Mouse (Mus musculus) hindlimb bud, embryonic 11.5 days (tissue): Measurements from ENCODE around the gene Shcbp1l.
A peak's percentile ranks its signal among the peaks of the same experiment; 100 is the strongest.
"Not testable (repeated sequence)": the region's sequence is repeated elsewhere in the genome, so short reads cannot be mapped to it uniquely, and the experiment has no call there.

ENCODE experiments used
- DNase-seq: peaks from one replicate; pipeline ENCODE4 v3.0.0-alpha.2; 2012; ENCODE audit warnings: low read depth, low spot score; ENCODE audit errors: extremely low spot score

Shcbp1l gene

DNA sequence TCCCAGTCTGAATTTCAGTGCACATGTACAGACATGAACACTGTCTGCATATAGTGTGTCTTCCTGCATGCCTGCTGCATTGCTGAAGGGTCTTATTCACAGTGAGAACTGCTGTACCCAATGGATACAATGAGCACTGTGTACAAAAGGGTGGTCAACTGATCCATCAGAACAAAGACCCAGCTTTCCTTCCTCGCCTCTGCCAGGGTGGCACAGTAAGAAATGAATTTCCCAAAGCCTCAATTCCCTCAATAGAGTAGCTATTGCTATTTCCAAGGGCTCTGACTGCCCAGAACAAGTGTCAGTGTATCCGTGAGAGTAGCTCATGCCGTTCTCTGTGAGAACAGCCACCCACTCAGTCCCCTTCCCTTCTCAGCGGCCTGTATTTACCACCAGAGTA is 7.2 kb upstream of the Shcbp1l start:
- not testable (repeated sequence) for DNase-seq

DNA sequence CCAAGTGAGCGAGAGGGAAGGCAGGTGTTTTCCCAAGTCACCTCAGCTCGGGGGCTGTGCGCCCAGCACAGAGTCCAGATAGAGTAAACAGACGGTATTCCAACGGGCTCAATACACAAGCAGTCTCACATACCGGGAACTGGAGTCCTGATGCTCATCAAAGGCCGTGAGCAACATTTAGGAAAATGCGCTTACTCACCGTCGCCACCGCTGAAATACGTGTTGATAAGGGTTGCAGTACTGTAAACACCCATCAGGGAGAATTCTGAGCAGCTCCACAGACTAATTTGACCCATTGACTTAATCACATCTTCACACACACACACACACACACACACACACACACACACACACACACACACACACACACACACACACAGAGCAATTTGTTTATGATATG is 691 bp upstream of the Shcbp1l start:
- DNase-seq: no peak

DNA sequence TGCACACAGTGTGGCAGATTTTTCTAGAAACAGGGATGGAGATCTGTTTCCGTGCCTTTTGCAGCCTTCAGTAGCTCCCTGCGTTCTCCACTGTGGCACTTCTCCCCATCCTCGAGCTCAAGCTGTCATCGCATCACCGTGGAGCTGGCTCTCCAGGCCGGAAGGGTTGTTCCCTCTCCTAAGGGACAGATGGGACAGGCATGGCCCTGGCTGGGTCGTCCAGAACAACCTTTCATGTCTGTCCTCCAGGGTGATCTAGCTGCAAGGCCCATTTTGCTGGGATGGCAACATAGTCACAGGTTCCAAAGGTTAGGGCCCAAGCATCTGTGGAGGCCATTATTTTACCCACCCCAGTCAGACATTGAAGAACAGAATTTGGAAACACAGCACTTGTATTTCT is 6.2 kb downstream of the Shcbp1l start:
- DNase-seq: no peak

DNA sequence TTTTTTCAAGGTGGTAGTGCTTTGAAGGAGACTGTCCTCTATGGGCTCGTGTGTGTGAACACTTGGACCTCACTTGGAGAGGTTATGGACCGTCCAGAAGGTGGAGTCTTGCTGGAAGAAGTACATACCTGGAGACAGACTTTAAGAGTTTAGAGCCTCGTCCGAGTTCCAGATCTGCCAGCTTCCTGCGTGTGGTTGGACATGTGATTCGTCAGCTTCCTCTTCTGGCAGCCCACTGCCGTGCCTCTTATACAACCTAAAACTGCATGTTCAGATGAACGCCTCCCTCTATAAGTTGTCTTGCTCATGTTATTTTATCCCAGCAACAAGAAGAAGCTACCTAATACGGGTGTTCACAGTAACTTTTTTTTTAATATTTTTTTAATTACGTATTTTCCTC is 6.7 kb downstream of the Shcbp1l start:
- DNase-seq: no peak

DNA sequence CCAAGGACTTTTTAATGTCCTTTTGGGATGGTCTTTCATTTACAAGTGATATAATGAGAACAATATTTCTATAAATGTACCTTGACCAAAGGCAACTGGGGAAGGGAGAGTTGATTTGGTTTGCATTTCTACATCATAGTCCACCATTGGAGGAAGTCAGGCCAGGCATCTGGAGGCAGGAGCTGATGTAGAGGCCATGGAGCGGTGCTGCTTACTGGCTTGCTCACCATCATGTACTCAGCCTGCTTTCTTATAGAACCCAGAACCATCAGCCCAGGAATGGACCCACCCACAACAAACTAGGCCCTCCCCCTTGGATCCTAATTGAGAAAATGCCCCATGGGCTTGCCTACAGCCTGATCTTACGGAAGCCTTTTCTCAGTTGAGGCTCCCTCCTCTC is 7.4 kb downstream of the Shcbp1l start:
- DNase-seq: no peak

DNA sequence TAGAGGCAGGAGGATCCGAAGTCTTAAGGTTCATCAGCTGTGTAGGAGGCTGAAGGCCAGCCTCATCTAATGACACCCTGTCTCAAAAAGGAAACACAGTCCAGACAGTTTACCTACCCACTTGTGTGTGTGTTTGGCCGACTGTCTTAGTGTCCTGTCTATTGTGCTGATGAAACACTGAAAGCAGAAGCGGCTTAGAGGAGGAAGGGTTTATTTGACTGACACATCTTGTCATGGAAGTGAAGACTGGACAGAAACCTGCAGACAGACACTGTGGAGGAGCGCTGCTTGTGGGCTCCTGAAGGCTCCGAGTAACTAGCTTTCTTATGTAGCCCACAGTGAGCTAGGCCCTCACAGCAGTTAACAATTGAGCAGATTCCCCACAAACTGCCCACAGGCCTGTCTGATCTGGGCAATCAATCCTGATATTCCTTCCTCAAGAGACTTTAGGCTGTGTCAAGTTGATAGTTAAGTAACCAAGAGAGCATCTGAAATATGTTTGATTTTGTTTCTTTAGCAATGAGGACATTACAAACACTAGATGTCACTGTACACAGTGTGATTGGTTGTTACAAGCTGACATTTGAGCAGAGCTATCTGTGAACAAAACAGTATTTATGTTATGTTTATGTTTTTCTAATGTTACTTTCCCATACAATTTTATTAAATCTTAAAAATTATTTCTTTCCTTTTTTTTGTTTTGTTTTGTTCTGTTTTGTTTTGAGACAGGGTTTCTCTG is 9.1 kb downstream of the Shcbp1l start:
- DNase-seq: no peak

DNA sequence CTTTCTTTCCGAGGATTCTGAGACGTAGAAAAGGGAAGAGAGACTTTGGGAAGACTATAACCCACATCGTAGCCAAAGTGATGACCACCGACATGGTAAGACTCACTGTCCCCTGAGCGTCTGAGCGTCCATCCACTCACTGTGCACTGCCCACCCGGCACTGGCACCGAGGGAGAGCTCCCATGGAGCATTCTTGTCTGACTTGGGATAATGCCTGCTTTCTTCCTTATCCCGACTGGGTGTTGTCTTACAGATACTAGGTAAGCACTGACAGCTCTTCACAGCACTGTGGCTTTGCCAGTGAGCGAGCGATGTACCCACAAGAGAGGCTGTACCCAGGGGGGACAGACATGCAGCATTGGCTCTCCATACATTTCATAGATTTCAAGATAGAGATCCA is 12.6 kb downstream of the Shcbp1l start:
- DNase-seq: no peak

DNA sequence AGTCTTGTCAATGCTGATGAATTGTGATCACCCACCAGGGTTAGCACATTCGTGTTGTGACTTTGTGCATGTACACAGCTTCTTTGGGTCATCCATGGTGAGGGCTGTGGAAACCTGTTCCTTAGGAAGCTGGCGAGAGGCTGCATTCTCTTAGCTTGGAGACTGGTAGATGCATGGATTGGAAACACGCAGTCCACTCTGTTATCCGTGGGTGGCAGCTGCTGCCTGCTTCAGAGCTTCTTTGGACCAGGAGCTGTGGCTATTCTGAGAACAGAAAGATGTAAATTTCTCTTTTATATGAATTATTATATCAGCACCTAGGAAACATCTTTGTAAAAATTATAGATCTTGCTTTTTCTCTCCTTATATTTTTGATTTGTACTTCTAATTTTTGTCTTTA is 15.8 kb downstream of the Shcbp1l start:
- no peak for DNase-seq

DNA sequence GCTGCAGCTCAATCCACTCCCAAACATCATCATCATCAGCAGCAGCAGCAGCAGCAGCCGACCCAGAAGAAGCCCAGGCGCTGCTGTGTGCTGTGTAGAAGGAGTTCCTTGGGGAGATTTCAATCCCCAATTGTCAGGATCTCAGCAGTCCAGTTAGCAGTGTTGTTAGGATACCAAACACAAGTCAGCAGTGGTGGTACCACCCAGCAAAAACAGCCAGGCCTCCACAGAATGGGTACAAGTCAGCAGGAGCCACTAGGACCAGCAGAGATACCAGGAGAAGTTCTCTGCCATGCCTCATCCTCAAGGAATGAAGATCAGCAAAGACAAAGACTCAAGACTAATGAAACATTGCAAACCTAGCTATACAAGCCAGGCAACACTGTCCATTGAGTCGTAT is 16.7 kb downstream of the Shcbp1l start:
- no peak for DNase-seq

DNA sequence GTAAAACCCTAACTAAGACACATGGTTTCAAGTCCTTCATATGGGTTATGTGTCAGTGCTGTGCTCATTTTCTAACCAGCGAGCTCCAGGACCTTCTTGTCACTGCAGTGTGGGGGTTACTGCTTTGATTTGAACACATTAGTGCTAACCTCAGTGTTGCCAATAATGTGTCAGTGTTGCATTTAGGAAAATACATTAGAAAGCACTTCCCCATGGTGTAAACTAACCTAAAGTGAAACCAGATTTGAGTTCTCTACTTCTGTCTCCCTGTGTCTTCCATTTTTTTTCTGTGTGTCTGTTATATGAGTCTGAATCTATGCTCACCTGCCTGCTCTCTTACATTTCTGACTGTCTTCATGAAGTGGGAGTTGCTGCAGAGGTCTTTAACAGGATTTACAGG is 18.1 kb downstream of the Shcbp1l start:
- DNase-seq: no peak

DNA sequence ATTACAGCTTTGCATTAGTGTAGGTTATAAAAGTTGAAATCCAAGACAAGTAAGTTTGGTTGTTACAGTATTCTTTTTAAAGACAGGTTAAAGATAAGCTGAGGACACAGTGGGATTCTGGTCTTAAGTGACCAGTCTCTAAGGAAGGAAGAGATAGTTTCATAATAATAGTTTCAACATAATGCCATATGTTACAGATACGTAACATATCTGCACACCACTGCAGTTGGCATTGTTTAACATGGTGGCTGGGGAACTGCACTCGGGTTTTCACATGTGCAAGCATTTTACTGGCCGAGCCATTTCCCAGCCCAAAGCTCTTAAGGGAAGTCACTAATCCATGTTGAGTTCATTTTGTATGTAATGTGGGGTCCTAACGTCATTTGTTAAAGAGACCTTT is 18.7 kb downstream of the Shcbp1l start:
- no peak for DNase-seq

DNA sequence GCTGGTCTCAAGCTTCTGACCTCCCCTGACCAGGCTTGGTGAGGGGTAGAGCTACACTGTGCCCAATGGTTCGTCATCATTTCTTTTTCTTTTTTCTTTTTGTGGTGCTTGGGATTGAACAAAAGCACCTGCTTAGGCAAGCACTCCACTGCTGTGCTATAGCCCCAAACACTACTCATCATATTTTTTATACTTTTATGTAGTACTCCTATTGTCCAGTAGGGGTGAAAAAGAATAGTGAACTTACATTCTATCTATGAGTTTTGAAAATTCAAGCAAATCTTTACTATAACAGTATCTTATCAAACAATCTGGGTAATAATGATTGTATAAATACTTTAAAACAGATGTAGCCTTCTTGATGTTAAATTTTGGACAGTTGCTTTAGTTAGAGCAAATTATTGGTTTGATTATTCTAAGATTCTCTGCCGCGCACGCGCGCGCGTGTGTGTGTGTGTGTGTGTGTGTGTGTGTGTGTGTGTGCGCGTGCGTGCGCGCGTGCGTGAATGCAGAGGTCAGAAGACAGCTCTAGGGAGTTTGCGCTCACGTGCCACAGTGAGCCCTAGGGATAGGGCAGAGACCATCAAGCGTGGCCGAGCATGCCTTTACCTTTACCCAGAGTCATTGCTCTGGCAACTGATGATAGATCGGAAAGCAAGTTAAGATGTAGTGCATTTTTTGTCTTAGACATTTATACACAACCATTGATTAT is 21.3 kb downstream of the Shcbp1l start:
- no peak for DNase-seq

DNA sequence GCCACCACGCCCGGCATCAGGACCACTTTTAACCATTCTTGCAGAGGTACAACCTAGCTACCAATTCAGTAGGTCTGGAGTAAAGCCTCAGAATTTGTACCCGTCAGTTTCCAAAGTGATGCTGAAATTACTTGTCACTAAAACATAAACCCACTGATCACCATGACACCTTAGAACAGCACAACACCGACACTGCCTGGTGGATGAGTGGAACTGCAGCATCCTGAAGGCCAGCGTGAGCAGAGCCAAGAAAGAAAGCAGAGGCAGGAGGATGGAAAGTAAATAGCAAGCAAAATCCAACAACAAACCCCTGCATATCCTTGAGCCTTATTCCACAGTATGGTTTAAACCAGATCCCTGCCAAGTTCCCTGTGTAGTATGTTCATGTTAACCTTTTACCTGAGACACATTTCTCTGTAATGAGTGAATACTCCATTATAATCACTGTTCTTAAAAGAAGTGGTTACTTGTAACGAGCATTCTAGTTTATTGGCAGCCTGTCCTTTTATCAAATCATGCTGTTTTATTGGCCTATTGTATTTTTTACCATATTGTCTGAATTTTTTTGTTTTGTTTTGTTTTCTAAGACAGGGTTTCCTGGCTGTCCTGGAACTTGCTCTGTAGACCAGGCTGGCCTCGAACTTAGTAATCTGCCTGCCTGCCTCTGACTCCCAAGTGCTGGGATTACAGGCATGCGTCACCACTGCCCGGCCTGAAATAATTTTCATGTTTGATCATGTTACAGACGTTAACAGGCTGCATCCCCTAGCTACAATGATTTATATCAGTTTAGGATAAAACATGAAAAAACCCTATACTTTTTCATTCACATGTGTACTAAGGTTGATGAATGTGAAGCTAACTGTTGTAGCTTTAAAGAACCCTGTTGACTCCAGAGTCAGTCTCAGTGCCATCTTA is 26.5 kb downstream of the Shcbp1l start:
- no peak for DNase-seq

DNA sequence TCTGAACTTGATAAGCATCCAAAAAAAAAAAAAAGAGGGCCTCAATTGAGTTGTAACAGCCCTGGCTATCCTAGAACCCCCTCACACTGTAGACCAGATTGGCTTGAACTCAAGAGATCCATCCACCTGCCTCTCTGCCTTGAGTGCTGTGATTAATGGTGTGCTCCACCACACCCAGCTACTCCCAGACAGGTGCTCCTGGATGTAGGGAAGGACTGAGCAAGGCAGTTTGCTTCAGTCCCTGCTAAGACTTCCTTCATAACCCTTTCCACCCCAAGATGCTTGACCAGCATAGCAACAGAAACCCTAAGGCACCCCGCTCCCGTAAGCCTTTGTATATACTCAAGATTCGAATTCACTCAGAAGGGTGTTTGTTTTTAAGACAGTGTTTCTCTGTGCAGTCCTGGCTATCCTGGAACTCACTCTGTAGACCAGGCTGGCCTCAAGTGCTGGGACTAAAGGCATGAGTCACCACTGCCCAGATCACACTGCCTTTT is 28.2 kb downstream of the Shcbp1l start:
- no peak for DNase-seq

DNA sequence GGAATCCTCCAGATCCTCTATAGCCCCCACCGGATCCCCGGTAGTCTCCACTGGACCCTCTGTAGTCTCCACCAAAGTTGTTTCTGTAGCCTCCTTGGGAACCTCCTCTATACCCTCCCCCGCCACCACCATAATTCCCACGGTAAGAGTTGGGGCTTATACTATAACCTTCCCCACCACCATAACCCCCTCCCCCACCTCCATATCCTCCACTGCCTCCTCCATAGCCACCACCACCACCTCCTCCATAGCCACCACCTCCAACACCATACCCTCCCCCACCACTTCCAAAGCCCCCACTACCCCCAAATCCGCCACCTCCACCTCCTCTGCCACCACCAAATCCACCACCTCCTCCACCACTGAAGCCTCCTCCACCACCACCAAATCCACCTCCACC is 31.2 kb downstream of the Shcbp1l start:
- DNase-seq: no peak

DNA sequence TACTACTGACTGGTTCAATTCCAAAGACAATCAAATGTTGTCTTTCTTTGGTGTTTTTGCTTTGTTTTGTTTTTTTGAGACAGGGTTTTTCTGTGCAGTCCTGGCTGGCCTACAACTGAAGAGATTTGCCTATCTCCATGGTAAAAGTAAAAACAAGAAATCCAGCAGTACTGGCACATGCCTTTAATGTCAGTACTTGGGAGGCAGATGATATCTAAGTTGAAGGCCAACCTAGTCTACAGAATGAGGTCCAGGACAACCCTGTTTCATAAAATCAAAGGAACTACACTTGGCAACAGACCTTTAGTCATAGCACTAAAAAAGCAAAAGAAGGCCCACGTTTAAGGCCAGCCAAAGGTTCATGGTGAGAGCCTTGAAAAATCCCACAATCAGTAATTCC is 36.8 kb downstream of the Shcbp1l start:
- no peak for DNase-seq

DNA sequence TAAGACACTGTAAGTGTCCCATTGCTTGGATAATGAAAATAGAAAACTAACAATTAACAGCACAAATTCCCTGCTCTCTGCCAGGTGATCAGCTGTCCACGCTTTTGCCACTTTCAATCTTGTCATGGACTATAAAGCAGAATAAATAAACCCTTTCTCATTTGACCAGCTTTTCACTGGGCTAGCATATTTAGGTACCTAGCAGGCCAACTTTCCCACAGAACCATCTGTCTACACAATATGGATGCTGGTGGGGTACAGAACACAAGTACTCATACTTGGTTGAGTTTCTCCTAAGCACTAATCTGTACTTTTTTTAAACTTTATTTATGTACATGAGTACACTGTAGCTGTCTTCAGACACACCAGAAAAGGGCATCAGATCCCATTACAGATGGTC is 54.3 kb downstream of the Shcbp1l start:
- DNase-seq: no peak

DNA sequence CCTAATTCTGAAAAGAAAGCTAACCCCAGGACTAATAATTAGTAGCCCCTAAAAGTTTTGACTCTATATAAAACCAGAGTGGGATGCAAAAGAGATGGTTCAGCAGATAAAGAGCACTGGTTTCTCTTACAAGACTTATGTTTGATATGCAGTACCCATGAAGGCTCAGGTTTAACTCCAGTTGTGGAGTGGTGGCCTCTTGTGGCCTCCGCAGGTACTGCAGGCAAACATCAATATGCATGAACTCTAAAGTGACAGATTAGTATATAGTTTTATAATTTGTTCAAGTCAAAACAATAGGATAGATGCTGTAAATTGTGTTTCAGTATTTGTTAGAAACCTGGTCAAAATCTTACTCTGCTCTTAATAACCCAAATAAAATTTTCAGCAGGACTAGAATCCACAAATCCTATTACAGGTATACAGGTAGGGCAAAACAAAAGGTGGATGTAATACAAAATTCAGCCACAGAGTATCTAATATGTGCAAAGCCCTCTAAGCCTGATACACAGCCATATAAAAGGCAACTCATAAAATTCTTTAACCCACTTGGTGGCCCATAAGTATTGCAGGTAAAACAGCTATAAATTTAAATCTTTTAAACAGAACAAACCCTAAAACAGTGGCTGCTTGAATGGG is 55.5 kb downstream of the Shcbp1l start:
- DNase-seq: peak; percentile 70

DNA sequence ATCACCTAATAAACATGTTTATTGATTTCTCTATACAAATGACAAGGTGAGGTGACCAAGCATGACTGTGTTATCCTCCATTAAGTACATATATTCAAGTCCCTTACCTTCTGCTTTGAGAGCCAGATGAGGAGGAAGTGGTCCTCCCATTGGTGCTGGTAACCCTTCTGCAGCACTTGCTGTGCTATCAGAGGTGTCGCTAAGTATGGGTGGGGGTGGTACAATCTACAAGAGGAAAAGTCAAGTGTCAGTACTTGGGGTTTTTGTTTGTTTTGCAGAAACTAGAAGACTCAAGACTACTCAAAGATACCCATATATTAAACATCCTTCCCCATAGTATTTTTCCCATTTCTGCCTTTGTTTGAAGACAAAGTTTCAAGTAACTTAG is 56.1 kb downstream of the Shcbp1l start:
- DNase-seq: no peak

DNA sequence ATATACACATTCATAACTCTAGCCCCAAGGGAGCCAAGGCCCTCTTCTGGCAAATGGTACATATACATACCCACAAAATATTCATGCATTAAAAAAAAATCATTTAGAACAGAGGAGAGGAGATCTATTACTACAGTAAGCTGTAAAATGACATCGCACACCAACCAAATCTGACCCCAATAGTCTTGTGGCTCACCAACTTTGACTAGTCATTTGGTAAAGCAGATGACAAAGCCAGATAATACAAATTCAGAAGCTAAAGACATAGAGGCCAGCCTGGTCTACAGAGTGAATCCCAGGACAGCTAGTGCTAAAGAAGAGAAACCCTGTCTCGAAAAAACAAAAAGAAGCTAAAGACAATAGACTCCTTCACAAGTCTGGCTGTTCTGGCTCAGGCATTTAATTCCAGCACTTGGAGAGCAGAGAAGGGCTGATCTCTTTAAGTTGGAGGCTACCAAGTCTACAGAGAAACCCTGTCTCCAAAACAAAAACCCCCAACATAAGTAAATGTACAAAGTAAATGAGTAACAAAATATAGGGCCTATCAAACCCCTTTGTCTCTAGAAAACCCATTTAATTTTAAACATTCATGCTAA is 60.3 kb downstream of the Shcbp1l start:
- DNase-seq: no peak

DNA sequence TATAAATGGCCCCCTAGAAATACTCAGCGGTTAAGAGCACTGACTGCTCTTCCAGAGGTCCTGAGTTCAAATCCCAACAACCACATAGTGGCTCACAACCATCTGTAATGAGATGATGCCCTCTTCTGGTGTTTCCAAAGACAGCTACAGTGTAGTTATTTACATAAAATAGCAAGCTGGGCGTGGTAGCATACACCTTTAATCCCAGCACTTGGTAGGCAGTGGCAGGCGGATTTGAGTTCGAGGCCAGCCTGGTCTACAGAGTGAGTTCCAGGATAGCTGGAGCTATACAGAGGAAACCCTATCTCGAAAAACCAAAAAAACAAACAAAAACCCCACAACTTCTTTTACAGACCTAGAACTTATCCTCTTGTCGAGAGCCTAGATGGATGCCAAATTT is 61.2 kb downstream of the Shcbp1l start:
- DNase-seq: not testable (repeated sequence)
